Mouse (Mus musculus) liver, adult 2 months (tissue): Measurements from ENCODE around the gene Pigyl. TPM values are rescaled to one million over a fixed set of nuclear protein-coding genes. Genes with fewer than 3 reads are reported as not detected.

ENCODE experiments used
- DNase-seq: peaks from one replicate; pipeline ENCODE4 v3.0.0-alpha.2; 2011; ENCODE audit warnings: low read depth, low spot score; ENCODE audit errors: extremely low read depth
- H3K27ac ChIP-seq: fragments of 200-500 bp; replicated peaks from 2 replicates; pipeline ENCODE4 v1.5.1; 2012; ENCODE audit warnings: low read depth, mild to moderate bottlenecking, control low read depth, inconsistent platforms, low read length; ENCODE audit not compliant: insufficient read depth
- H3K27me3 ChIP-seq: fragments of 200-500 bp; 2 replicates; pipeline ENCODE4 v1.6.1; 2012; ENCODE audit warnings: mild to moderate bottlenecking, moderate library complexity, low read length, inconsistent platforms; ENCODE audit not compliant: control insufficient read depth, insufficient read depth
- H3K36me3 ChIP-seq: fragments of 200-500 bp; 2 replicates; pipeline ENCODE4 v1.6.1; 2012; ENCODE audit warnings: low read length, inconsistent platforms; ENCODE audit not compliant: control insufficient read depth, insufficient read depth
- H3K4me1 ChIP-seq: fragments of 200-500 bp; 2 replicates; pipeline ENCODE4 v1.6.1; 2011; ENCODE audit warnings: low read length; ENCODE audit not compliant: control insufficient read depth, insufficient read depth
- H3K4me3 ChIP-seq: fragments of 200-500 bp; 2 replicates; pipeline ENCODE4 v1.5.1; 2011; ENCODE audit warnings: low read depth, mild to moderate bottlenecking, control low read depth, low read length, moderate library complexity; ENCODE audit not compliant: insufficient read depth
- H3K79me2 ChIP-seq: fragments of 200-500 bp; 2 replicates; pipeline ENCODE4 v1.6.1; 2012; ENCODE audit warnings: inconsistent platforms, mild to moderate bottlenecking, low read length, moderate library complexity; ENCODE audit not compliant: control insufficient read depth, insufficient read depth
- H3K9ac ChIP-seq: fragments of 200-500 bp; 2 replicates; pipeline ENCODE4 v1.6.1; 2012; ENCODE audit warnings: low read depth, mild to moderate bottlenecking, control low read depth, inconsistent platforms, low read length
- CTCF ChIP-seq: fragments of 200-500 bp; IDR thresholded peaks from 2 replicates; pipeline ENCODE4 v1.5.1; 2011; ENCODE audit warnings: low read depth, low read length, control low read depth
- POLR2A ChIP-seq: fragments of 200-500 bp; IDR thresholded peaks from 2 replicates; pipeline ENCODE4 v1.6.1; 2011; ENCODE audit warnings: low read length, control low read depth; ENCODE audit not compliant: insufficient read depth; ENCODE audit errors: extremely low read depth
- WGBS: fragments of 180-500 bp; shearing (Covaris S2); methylation state at CpG from one replicate; pipeline ENCODE4 v1.1.7; 2018; 5-methylcytosine and 5-hydroxymethylcytosine counted together
- polyA plus RNA-seq: library from polyadenylated mRNA; depleted of rRNA; stranded (reverse); fragments of >200 nt; gene quantifications from 2 replicates; pipeline ENCODE4 v1.2.3, GENCODE M21; 2012
- total RNA-seq: library from RNA; depleted of rRNA; stranded (reverse); fragments of >200 nt; gene quantifications from 2 replicates; pipeline ENCODE4 v1.2.3, GENCODE M21; 2014

The Pigyl gene
- total and polyA plus RNA-seq, 2 experiments, result 21.6 to 45.8 TPM

- no peak for TF ChIP-seq POLR2A
- peak; percentile 56 for TF ChIP-seq CTCF
- Histone ChIP-seq H3K27ac (no peak overlapping the region), H3K27me3 (no peaks in the 10 kb centered on the region), H3K79me2 (no peaks in the 10 kb centered on the region; the same call in 1 of the 2 replicates), H3K36me3 (no peaks in the 10 kb centered on the region), H3K4me1 (peaks cover 6% of the 10 kb centered on the region; the same call in 1 of the 2 replicates), H3K4me3 (no peak overlapping the region; the same call in 1 of the 2 replicates), H3K9ac (peak overlapping the region; percentile 17)
- peak; percentile 73 for DNase-seq
- 14% methylated on average over 10 of the region's 10 CpGs for WGBS
These were observed 1.0 kb upstream of the Pigyl start for GRCm38 (mm10) chr9:22155614-22156013.

- no peaks in the 10 kb centered on the region; the same call in 1 of the 2 replicates for H3K79me2 ChIP-seq
- DNase-seq, result no peak
- no peak overlapping the region; the same call in 1 of the 2 replicates for H3K4me3 ChIP-seq
- H3K27ac ChIP-seq, result no peak overlapping the region
- H3K36me3 ChIP-seq, result no peaks in the 10 kb centered on the region
- no peaks in the 10 kb centered on the region for H3K27me3 ChIP-seq
- peaks cover 6% of the 10 kb centered on the region; the same call in 1 of the 2 replicates for H3K4me1 ChIP-seq
- H3K9ac ChIP-seq, result peak overlapping the region; percentile 84
- no peak for TF ChIP-seq CTCF
- no peak for TF ChIP-seq POLR2A
- WGBS, result 78% methylated on average over 34 of the region's 34 CpGs
These were observed 1.0 kb downstream of the Pigyl start for GRCm38 (mm10) chr9:22157516-22158265.

- Histone ChIP-seq H3K9ac (no peak overlapping the region), H3K4me1 (peaks cover 9% of the 10 kb centered on the region), H3K4me3 (no peak overlapping the region), H3K79me2 (no peaks in the 10 kb centered on the region; the same call in 1 of the 2 replicates), H3K36me3 (no peaks in the 10 kb centered on the region), H3K27me3 (no peaks in the 10 kb centered on the region), H3K27ac (no peak overlapping the region)
- WGBS, result 69% methylated on average over 6 of the region's 6 CpGs
- no peak for TF ChIP-seq CTCF
- no peak for TF ChIP-seq POLR2A
- DNase-seq, result no peak
These were observed 4.7 kb downstream of the Pigyl start for GRCm38 (mm10) chr9:22161299-22161698.

GRCm38 (mm10) chr9:22162305-22162704 is 5.7 kb downstream of the Pigyl start:
- H3K36me3 ChIP-seq, result no peaks in the 10 kb centered on the region
- H3K4me1 ChIP-seq, result peaks cover 9% of the 10 kb centered on the region
- H3K79me2 ChIP-seq, result no peaks in the 10 kb centered on the region
- no peaks in the 10 kb centered on the region for H3K27me3 ChIP-seq
- TF ChIP-seq POLR2A (no peak), CTCF (no peak)
- H3K4me3 ChIP-seq, result no peak overlapping the region
- H3K9ac ChIP-seq, result no peak overlapping the region
- 86% methylated on average over 9 of the region's 9 CpGs for WGBS
- no peak for DNase-seq
- no peak overlapping the region for H3K27ac ChIP-seq

- TF ChIP-seq CTCF (no peak), POLR2A (no peak)
- no peak for DNase-seq
- Histone ChIP-seq H3K9ac (no peak overlapping the region), H3K27ac (no peak overlapping the region), H3K79me2 (no peaks in the 10 kb centered on the region), H3K27me3 (no peaks in the 10 kb centered on the region), H3K36me3 (no peaks in the 10 kb centered on the region), H3K4me1 (peaks cover 5% of the 10 kb centered on the region), H3K4me3 (no peak overlapping the region)
- WGBS, result 94% methylated on average over 7 of the region's 7 CpGs
These were observed 6.3 kb downstream of the Pigyl start for GRCm38 (mm10) chr9:22162912-22163311.
